Mouse (Mus musculus) embryonic facial prominence, embryonic 11.5 days (tissue): ENCODE measurements at regions not wholly inside any gene's neighbourhood (a gene's known extent, or its start where the extent isn't known, plus 50 kb on each side); places are given as distances from the start of the nearest gene placed in this dataset.

ENCODE experiments used
- ATAC-seq: fragments of 200-750 bp; cut with Nextera tagmentation; replicated peaks from 2 replicates; pipeline ENCODE4 v1.8.0; 2017; ENCODE audit warnings: low read depth; ENCODE audit not compliant: insufficient number of reproducible peaks, low FRiP score, low TSS enrichment
- DNase-seq: peaks from one replicate; pipeline ENCODE4 v3.0.0-alpha.2; 2015; ENCODE audit warnings: low spot score
- H3K27ac ChIP-seq: fragments of 300-500 bp; sonication (generic); replicated peaks from 2 replicates; pipeline ENCODE4 v1.5.1; 2014; ENCODE audit warnings: mild to moderate bottlenecking, low read depth, low read length, control low read depth
- H3K27me3 ChIP-seq: fragments of 300-500 bp; sonication (generic); 2 replicates; pipeline ENCODE4 v1.6.1; 2014; ENCODE audit warnings: mild to moderate bottlenecking, low read length, moderate library complexity, mixed read lengths; ENCODE audit not compliant: control insufficient read depth, insufficient read depth
- H3K36me3 ChIP-seq: fragments of 300-500 bp; sonication (generic); replicated peaks from 2 replicates; pipeline ENCODE4 v1.6.1; 2014; ENCODE audit warnings: low read depth, mild to moderate bottlenecking, low read length, moderate library complexity, mixed read lengths; ENCODE audit not compliant: control insufficient read depth, insufficient read depth
- H3K4me1 ChIP-seq: fragments of 300-500 bp; sonication (generic); 2 replicates; pipeline ENCODE4 v1.6.1; 2014; ENCODE audit warnings: low read length, mixed read lengths; ENCODE audit not compliant: control insufficient read depth, insufficient read depth
- H3K4me2 ChIP-seq: fragments of 300-500 bp; sonication (generic); 2 replicates; pipeline ENCODE4 v1.6.1; 2014; ENCODE audit warnings: low read depth, mild to moderate bottlenecking, control low read depth, low read length, moderate library complexity
- H3K4me3 ChIP-seq: fragments of 300-500 bp; sonication (generic); 2 replicates; pipeline ENCODE4 v1.5.1; 2014; ENCODE audit warnings: low read depth, low read length, control low read depth
- H3K9ac ChIP-seq: fragments of 300-500 bp; sonication (generic); replicated peaks from 2 replicates; pipeline ENCODE4 v1.6.1; 2014; ENCODE audit warnings: mild to moderate bottlenecking, control low read depth, low read length
- H3K9me3 ChIP-seq: fragments of 300-500 bp; sonication (generic); replicated peaks from 2 replicates; pipeline ENCODE4 v1.6.1; 2016; ENCODE audit warnings: mild to moderate bottlenecking, low read length, inconsistent platforms, mixed read lengths; ENCODE audit not compliant: control insufficient read depth
- WGBS: fragments of 180-500 bp; shearing (Covaris S2); extraction: QIAGEN DNeasy Blood & Tissue Kit; methylation state at CpG from one replicate; pipeline ENCODE4 v1.1.7; 2014; 5-methylcytosine and 5-hydroxymethylcytosine counted together

DNA sequence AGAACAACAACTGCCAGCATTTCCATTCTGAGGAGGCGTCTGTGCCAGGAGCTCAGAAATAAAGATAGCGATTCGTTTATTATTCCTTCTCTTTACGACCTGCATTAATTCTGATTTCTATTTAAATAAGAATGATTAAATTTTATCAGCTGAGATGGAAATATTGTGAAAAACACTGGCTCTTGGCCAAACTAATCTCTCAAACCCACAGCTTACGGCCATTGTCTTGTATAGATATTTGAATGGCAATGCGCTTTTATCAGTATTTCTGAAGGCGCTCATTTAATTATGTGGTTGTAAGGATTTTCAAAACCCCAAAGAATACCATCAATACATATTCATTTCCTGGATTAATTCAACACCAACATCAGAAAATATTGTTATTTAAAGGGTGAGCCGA, 97.4 kb upstream of the Irx5 start:
- Histone ChIP-seq H3K4me1 (peaks cover 4% of the 10 kb centered on the region), H3K9me3 (no peaks in the 10 kb centered on the region), H3K36me3 (no peaks in the 10 kb centered on the region), H3K27ac (no peak overlapping the region), H3K4me3 (no peak overlapping the region), H3K27me3 (no peaks in the 10 kb centered on the region), H3K9ac (no peak overlapping the region), H3K4me2 (no peak overlapping the region)
- WGBS, result 89% methylated on average over 8 of the region's 8 CpGs
- no peak for DNase-seq
- no peak for ATAC-seq

DNA sequence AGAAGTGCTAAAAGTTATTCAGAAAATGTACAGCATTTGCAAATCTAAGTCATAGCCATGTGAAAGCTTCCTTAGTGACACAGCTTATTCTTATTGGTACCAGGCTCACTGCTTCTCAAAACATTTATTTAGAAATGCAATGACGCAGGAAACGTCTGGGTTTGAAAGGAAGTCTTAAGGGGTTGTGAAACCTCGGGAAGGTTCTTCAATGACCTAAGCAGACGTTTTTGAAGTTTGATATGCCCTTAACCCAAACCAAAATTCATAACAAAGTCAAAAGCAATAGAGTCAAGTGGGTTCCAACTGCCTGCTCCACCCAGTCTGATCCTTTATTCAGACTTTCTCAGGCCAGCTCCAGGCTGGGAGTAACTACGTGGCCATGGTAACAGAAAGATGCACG, 99.2 kb upstream of the Irx5 start:
- WGBS, result 53% methylated on average over 6 of the region's 6 CpGs
- ATAC-seq, result no peak

DNA sequence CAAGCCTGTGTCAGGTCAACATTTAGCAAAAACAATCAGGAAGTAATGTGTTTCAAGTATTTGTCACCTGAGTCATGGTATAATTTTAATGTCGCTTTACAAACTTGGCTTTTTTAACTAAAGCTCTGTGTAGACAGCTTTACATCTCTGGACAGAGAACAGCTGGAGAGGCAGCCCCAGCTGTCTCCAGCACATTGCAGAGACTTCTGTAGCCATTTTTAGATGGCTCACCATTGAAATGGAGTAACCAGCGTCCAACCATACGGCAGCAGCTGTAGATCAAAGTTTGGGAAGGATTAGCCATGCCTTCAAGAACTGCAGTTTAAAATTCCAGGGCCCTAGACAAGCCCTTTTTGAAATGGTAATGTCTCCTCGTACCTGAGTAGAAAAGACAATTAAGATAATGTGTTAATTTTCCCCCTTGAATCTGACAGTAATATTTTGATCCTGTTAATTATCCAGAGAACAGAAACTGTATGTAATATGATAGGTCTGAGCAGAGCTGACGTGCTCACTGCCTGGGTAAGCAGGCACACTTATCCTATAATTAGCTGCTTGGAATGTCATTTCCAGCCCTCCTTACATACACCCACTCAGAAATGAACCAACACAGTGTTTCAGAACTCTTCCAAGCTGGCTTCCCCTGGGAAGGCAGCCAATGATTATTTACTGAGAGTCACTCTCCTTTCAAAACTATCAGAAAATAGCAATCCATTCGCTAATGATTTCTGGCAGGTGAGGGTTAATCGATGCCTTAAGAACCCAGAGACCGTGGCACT, 104.6 kb upstream of the Irx5 start:
- ATAC-seq (no peak), DNase-seq (peak; percentile 38)
- WGBS, result 46% methylated on average over 8 of the region's 8 CpGs
- H3K27ac ChIP-seq, result no peak overlapping the region
- H3K9me3 ChIP-seq, result no peaks in the 10 kb centered on the region
- H3K4me2 ChIP-seq, result no peak overlapping the region
- H3K36me3 ChIP-seq, result no peaks in the 10 kb centered on the region
- no peaks in the 10 kb centered on the region for H3K27me3 ChIP-seq
- H3K4me3 ChIP-seq, result no peak overlapping the region
- H3K9ac ChIP-seq, result no peak overlapping the region
- peaks cover 3% of the 10 kb centered on the region; the same call in 1 of the 2 replicates for H3K4me1 ChIP-seq

More for the DNA sequence above, 99.2 kb upstream of the Irx5 start:
- Histone ChIP-seq H3K4me1 (peaks cover 4% of the 10 kb centered on the region), H3K4me3 (no peak overlapping the region), H3K36me3 (no peaks in the 10 kb centered on the region), H3K9me3 (no peaks in the 10 kb centered on the region), H3K27ac (no peak overlapping the region), H3K9ac (no peak overlapping the region), H3K4me2 (no peak overlapping the region), H3K27me3 (no peaks in the 10 kb centered on the region)
- DNase-seq, result peak; percentile 53

DNA sequence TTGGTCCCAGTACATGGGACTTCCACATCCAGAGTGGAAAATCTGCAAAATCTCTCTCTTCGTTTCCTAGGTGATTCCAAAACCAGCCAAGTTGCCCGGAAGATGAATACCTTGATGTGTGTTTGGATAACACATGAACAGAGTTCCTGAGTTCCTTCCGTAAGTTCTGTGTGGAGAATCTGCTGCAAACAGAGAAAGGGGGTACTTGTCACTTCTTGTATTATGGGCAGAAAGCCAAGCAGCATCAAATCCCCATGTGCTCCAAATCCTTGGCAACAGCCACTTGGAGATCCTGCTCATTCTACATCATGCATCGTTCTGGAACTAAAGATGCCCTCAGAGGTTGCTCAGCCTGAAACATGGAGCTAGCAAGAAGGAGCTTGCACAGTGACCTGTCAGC, 111.1 kb upstream of the Irx5 start:
- no peaks in the 10 kb centered on the region for H3K36me3 ChIP-seq
- H3K4me2 ChIP-seq, result no peak overlapping the region
- DNase-seq, result no peak
- H3K4me3 ChIP-seq, result no peak overlapping the region
- no peak overlapping the region for H3K27ac ChIP-seq
- ATAC-seq, result no peak
- 91% methylated on average over 4 of the region's 4 CpGs for WGBS
- H3K9me3 ChIP-seq, result no peaks in the 10 kb centered on the region
- no peaks in the 10 kb centered on the region for H3K4me1 ChIP-seq
- no peak overlapping the region for H3K9ac ChIP-seq
- H3K27me3 ChIP-seq, result no peaks in the 10 kb centered on the region

DNA sequence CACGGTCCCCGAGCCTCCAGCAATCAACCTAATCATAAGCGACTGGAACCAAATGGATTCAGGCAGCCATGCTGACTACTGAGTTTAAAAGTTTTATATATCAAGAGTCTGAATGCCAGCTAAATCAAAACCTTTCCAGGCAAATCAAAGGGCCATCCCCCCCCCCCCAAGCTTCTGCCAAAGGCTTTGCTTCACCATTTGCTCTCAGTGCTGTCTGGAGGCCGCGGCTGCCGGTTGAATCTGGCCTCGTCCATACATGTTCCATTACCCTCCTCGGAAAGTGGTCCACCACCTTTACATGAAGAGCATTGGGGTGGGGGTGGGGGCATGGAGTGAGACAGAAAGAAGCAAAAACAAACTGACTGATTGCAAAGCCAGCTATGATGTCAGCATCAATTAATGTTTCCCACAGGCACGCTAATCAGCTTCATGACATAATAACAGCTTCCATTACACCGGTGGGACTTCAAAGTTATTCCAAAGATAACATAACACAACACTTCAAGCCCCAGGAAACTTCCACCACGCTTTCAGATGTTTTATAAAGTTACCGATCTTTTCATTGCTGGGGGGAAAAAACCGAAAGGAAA, 116.6 kb upstream of the Irx5 start:
- no peak overlapping the region for H3K4me2 ChIP-seq
- H3K9me3 ChIP-seq, result no peaks in the 10 kb centered on the region
- H3K36me3 ChIP-seq, result no peaks in the 10 kb centered on the region
- WGBS, result 45% methylated on average over 13 of the region's 13 CpGs
- H3K4me3 ChIP-seq, result no peak overlapping the region
- H3K4me1 ChIP-seq, result no peaks in the 10 kb centered on the region
- no peak overlapping the region for H3K9ac ChIP-seq
- ATAC-seq (no peak; the same call in 1 of the 2 replicates), DNase-seq (peak; percentile 66)
- H3K27me3 ChIP-seq, result no peaks in the 10 kb centered on the region
- no peak overlapping the region for H3K27ac ChIP-seq

DNA sequence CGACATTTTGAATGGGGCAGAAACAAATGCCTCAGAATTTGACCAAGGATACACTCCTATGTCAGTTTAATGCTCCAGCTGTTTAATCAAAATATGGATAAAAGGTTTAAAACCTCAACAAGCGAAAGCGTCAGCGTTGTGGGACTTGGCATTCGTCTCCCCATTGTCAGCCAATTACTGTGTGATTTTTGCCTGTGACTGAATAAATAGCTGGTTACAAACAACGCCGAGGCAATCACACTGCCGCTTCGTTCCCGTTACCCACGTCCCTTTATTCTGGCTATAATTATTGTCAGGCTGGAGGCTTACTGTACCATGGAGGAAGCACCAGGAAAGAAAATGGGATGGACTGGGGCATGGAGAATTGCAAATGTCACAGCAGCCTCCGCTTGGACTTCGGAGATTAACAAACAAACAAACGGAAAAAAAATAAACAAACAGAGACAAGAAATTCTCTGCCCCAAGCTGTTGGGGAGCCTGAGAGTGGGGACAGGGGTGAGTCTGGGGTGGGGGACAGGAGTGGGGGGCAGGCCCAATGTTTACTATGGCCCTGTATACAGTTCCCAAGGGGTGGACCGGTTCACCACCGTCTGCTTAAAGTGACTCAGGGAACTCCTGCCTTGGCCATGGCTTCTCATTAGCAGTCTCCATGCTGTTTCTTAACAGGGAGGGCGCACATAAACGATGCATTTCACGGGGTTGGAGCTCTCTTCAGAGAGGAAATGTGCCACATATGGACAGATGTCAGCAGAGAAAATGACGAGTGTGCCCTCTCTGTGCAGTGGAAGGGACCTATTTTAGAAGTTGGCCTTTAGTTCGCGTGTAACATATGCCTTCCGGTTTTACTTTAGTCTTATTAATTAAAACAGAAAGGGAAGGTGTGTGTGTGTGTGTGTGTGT, 125.8 kb upstream of the Irx5 start:
- DNase-seq (no peak), ATAC-seq (no peak)
- Histone ChIP-seq H3K4me2 (no peak overlapping the region), H3K27ac (no peak overlapping the region), H3K4me3 (no peak overlapping the region), H3K9ac (no peak overlapping the region), H3K36me3 (no peaks in the 10 kb centered on the region), H3K9me3 (no peaks in the 10 kb centered on the region), H3K27me3 (no peaks in the 10 kb centered on the region), H3K4me1 (no peaks in the 10 kb centered on the region)
- WGBS, result 62% methylated on average over 23 of the region's 23 CpGs

DNA sequence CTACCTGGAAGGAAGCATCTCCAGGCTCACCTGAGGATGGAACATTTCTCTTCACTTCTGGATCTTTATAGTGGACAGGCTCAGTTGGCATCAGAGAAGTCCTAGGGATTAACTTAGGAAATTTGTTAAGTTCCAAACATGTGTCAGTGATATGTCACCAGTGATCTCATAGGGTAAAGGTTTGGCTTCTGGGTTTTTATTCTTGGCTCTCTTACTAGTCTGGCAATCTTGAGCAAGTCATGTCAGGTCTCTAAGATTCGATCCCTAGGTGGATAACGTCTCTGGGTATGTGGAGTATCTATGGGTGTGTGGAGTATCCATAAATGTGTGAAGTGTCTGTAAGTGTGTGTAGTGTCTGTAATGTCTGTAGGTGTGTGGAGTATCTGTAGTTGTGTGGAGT, 127.9 kb upstream of the Irx5 start:
- 95% methylated on average over 2 of the region's 2 CpGs for WGBS
- Histone ChIP-seq H3K36me3 (no peaks in the 10 kb centered on the region), H3K27ac (no peak overlapping the region), H3K4me1 (no peaks in the 10 kb centered on the region), H3K4me3 (no peak overlapping the region), H3K9ac (no peak overlapping the region), H3K27me3 (no peaks in the 10 kb centered on the region), H3K4me2 (no peak overlapping the region), H3K9me3 (no peaks in the 10 kb centered on the region)
- ATAC-seq (no peak), DNase-seq (no peak)

DNA sequence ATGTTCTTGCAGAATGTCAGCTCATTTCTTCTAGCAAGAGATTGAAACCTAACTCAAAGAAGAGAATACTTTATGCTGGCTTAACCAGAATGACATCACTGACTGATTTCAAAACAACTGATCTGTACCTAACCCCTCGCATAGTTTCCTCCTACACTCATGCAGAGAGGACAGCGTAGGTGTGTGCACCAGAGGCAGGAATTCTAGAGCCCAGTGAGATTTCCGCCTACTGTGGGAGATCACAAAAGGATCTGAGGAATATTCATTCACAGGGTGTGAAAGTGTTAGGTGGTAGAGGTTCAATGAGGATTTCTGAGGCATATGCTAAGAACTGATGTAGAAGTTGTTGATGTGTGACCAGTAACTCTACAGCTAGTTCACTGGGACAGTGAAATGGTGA, 132.5 kb upstream of the Irx5 start:
- Histone ChIP-seq H3K27ac (no peak overlapping the region), H3K4me3 (no peak overlapping the region), H3K9me3 (no peaks in the 10 kb centered on the region), H3K9ac (no peak overlapping the region), H3K4me1 (no peaks in the 10 kb centered on the region), H3K36me3 (no peaks in the 10 kb centered on the region), H3K27me3 (no peaks in the 10 kb centered on the region; the same call in 1 of the 2 replicates), H3K4me2 (no peak overlapping the region)
- 88% methylated on average over 3 of the region's 3 CpGs for WGBS
- DNase-seq (no peak), ATAC-seq (no peak)
